Mouse (Mus musculus) forebrain, embryonic 11.5 days (tissue): ENCODE data around the gene Exosc8. TPM values are rescaled to one million over a fixed set of nuclear protein-coding genes. Genes with fewer than 3 reads are reported as not detected.

Source experiments
- polyA plus RNA-seq: library from polyadenylated mRNA; unstranded; fragments of >200 nt; fragmentation: Nextera tagmentation; extraction: Ambion mirVana; gene quantifications from 2 replicates; pipeline ENCODE4 v1.2.1, GENCODE M21; 2014

The Exosc8 gene
- polyA plus RNA-seq, 1 experiment from 2014 or later, result 176 TPM

Other genes with a start within 250 kb of the Exosc8 start
- 123 and 129 TPM in 2 replicates for gene Supt20, start 42.6 kb downstream of the Exosc8 start, polyA plus RNA-seq
- 1.0 and 1.8 TPM in 2 replicates for gene Gm21958, start 21.0 kb downstream of the Exosc8 start, polyA plus RNA-seq
- 37.7 and 39.4 TPM in 2 replicates for gene Alg5, start 146 bp upstream of the Exosc8 start, polyA plus RNA-seq
- gene Smad9, start 20.2 kb upstream of the Exosc8 start, polyA plus RNA-seq, result 0.32 and 0.33 TPM in 2 replicates
- gene Rfxap, start 72.4 kb upstream of the Exosc8 start, polyA plus RNA-seq, result 57.6 and 65.6 TPM in 2 replicates
- gene Sertm1, start 180.5 kb upstream of the Exosc8 start, polyA plus RNA-seq, result 0.64 and 0.73 TPM in 2 replicates